In the genomic region with DNA sequence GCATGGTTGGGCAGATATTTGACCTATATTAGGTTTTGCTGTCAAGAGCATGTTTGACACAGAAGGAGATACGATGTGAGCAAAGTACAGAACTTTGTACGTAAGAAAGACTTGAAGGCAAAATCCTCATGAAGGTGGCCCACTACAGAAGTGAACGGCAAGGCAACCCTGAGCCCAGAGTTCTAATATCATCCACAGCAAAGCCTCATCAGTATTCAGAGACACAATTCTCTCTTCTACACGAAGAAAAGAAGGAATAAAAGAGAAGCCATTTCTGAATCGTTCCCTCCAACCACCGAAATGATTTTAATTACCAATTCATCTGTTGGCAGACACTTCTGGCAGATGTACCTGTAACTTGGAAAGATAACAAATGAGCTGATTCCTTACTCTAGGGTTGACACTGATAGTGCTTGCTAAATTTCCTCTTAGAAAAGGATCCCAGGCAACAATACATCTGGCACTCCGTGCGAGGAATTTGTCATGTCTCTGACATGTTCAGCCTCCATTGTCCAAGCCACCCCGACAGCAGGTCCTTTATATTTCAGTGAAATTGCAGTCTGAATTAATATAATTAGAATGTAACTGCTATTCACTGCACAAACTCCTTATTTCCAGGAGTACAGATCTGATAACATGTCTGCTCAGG, we compare ENCODE assay signal across 16 mouse cellular contexts.
"Had no signal": no experiment of that assay in that cellular context is flagged by ENCODE, and none has a peak within 500 bp of the region (broad histone marks: within the 10 kb centered on the region; RNA-seq: fewer than 3 reads in every experiment).

No protein-coding gene starts in this region.

- DNase-seq: kidney, postnatal 36 days; layer of hippocampus, adult 9-11 months; layer of hippocampus, postnatal 36 days; lung, embryonic 14.5 days; lung, postnatal 10 days; lung, postnatal 4 days; right cerebral cortex, adult 18-20 months; right cerebral cortex, postnatal 25 days; thymus, postnatal 14 days had no signal

- H3K4me1 ChIP-seq: liver, embryonic 12.5 days had no signal

- H3K4me2 ChIP-seq: limb, embryonic 15.5 days; liver, embryonic 12.5 days; lung, embryonic 14.5 days; neural tube, embryonic 15.5 days had no signal

- H3K9ac ChIP-seq: limb, embryonic 15.5 days; liver, embryonic 12.5 days; lung, embryonic 14.5 days; neural tube, embryonic 15.5 days had no signal

- H3K4me3 ChIP-seq: limb, embryonic 15.5 days; liver, embryonic 12.5 days; midbrain, embryonic 10.5 days; myocyte; neural tube, embryonic 15.5 days had no signal

- H3K9me3 ChIP-seq: limb, embryonic 15.5 days; liver, embryonic 12.5 days; midbrain, embryonic 10.5 days; neural tube, embryonic 15.5 days had no signal

- H3K36me3 ChIP-seq: limb, embryonic 15.5 days; liver, embryonic 12.5 days; midbrain, embryonic 10.5 days; neural tube, embryonic 15.5 days had no signal

- ATAC-seq: liver, embryonic 12.5 days had no signal

- H3K27ac ChIP-seq: kidney, postnatal 0 days; limb, embryonic 15.5 days; liver, embryonic 12.5 days; midbrain, embryonic 10.5 days; neural tube, embryonic 15.5 days; stomach, postnatal 0 days had no signal

- H3K27me3 ChIP-seq: limb, embryonic 15.5 days; liver, embryonic 12.5 days; neural tube, embryonic 15.5 days had no signal
